Mouse (Mus musculus): ENCODE results near the gene Zfp948. TPM values are rescaled to one million over a fixed set of nuclear protein-coding genes. Genes with fewer than 3 reads are reported as not detected.

Zfp948 gene
- polyA plus RNA-seq (2017; shearing (Covaris generic)), result 0.56 TPM

DNA sequence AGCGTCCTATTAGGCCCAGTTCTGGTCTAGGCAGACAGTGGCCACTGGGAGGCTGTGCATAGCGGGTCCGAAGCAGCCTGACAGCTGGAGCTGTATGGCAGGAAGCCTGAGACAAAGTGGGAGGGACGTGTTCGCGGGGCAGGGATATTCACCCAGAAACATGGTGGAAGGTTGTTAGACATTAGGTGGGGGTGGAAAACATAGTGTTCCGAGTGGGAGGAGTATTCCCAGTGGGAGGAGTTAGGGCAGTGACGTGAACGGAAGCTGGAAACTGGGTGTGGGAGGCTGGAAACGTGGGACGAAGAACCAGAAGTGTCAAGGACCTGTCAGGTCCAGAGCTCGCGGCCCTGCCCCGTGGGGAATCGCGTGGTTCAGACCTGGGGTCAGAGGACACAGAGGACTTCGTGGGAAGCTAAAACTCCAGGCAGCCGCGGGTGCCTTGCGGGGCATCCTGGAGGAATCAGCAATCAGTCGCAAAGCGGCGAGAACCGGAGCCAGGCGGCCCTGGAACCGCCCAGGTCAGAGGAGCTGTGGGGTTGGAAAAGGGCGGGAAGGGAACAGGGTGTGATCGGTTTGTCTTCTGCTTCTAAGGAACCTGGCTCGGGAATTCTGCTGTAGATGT, at the start of gene Zfp948:
Gene Zfp948, plus strand, starts transcription at position 281 of the 622 bp plus-strand sequence.

DNA sequence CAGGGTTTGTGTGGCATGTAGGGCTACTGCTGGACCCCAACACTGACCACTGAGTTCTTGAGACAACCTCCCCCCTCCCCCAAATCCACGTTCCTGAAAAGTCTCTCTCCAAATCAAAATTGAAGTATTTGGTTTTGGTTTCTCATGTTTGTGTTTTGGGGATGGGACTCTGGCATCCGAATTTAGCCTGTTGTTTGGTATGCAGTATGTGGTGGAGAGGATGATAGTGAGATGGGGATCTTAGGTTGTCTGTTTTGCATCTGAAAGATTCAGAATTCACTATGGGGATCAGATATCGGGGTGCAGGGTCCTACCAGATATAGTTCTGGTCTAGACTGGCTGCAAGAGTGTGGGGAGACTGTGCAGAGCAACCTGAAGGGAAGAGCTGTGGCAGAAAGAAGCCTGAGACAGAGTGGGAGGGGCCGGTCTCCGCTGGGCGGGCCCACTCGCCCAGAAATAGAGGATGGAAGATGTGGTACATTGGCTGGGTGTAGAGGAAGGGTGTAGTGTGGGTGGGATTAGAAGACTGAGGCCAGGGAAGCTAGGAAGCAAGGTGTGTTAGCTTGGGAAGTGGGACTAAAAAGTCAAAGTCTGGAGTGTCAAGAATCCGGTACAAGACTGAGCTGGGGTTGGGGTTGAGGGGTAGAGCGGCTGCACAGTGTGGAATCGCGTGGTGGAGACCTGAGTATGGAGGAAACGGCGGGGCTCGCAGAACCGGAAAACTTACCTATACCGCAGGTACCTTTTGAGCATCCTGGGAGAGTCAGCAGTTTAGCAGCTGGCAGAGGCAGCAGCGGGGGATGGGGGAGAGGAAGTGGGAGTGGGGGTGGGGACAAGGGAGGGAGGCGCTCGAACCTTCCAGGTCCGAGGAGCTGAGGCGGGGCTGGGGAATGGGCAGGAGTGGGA, 31.5 kb upstream of the Zfp948 start, which contains the start of gene Zfp52:
Gene Zfp52, plus strand, starts transcription at position 444 of the 906 bp plus-strand sequence.

Other genes with a start within 250 kb of the Zfp948 start
- 8.8 TPM for gene Zfp677, start 183.3 kb upstream of the Zfp948 start, polyA plus RNA-seq (2017; shearing (Covaris generic))
- 3.8 TPM for gene Zfp54, start 143.8 kb upstream of the Zfp948 start, polyA plus RNA-seq (2017; shearing (Covaris generic))
- 57.7 TPM for gene Zfp51, start 116.6 kb upstream of the Zfp948 start, polyA plus RNA-seq (2017; shearing (Covaris generic))
- gene Zfp53, start 78.0 kb upstream of the Zfp948 start, polyA plus RNA-seq (2017; shearing (Covaris generic)), result 79.1 TPM
- 9.0 TPM for gene Zfp52, start 31.5 kb upstream of the Zfp948 start, polyA plus RNA-seq (2017; shearing (Covaris generic))
- gene Zfp983, start 83.6 kb downstream of the Zfp948 start, polyA plus RNA-seq (2017; shearing (Covaris generic)), result 4.0 TPM
- gene Gm10226, start 124.9 kb downstream of the Zfp948 start, polyA plus RNA-seq (2017; shearing (Covaris generic)), result 6.8 TPM
- gene Zfp760, start 140.7 kb downstream of the Zfp948 start, polyA plus RNA-seq (2017; shearing (Covaris generic)), result 0.56 TPM
- gene Zfp229, start 163.8 kb downstream of the Zfp948 start, polyA plus RNA-seq (2017; shearing (Covaris generic)), result 0.40 TPM